Mouse (Mus musculus) forebrain, embryonic 15.5 days (tissue): ENCODE measurements around the gene Gfra1. TPM values are rescaled to one million over a fixed set of nuclear protein-coding genes. Genes with fewer than 3 reads are reported as not detected.

Experiments used
- ATAC-seq: fragments of 200-750 bp; cut with Nextera tagmentation; replicated peaks from 2 replicates; pipeline ENCODE4 v1.8.0; 2017; ENCODE audit warnings: mild to moderate bottlenecking, moderate TSS enrichment, moderate library complexity
- H3K27ac ChIP-seq: fragments of 300-500 bp; sonication (generic); replicated peaks from 2 replicates; pipeline ENCODE4 v1.5.1; 2015; ENCODE audit warnings: mild to moderate bottlenecking, inconsistent platforms
- H3K27me3 ChIP-seq: fragments of 300-500 bp; sonication (generic); 2 replicates; pipeline ENCODE4 v1.6.1; 2015; ENCODE audit warnings: inconsistent platforms
- H3K36me3 ChIP-seq: fragments of 300-500 bp; sonication (generic); 2 replicates; pipeline ENCODE4 v1.6.1; 2015; ENCODE audit warnings: mild to moderate bottlenecking, inconsistent platforms
- H3K4me1 ChIP-seq: fragments of 300-500 bp; sonication (generic); 2 replicates; pipeline ENCODE4 v1.6.1; 2015; ENCODE audit warnings: inconsistent platforms
- H3K4me2 ChIP-seq: fragments of 300-500 bp; sonication (generic); replicated peaks from 2 replicates; pipeline ENCODE4 v1.6.1; 2015; ENCODE audit warnings: mild to moderate bottlenecking, inconsistent platforms
- H3K4me3 ChIP-seq: fragments of 300-500 bp; sonication (generic); 2 replicates; pipeline ENCODE4 v1.5.1; 2015; ENCODE audit warnings: mild to moderate bottlenecking, inconsistent platforms
- H3K9ac ChIP-seq: fragments of 300-500 bp; sonication (generic); replicated peaks from 2 replicates; pipeline ENCODE4 v1.6.1; 2015; ENCODE audit warnings: mild to moderate bottlenecking, inconsistent platforms
- H3K9me3 ChIP-seq: fragments of 300-500 bp; sonication (generic); 2 replicates; pipeline ENCODE4 v1.6.1; 2016; ENCODE audit warnings: inconsistent platforms
- WGBS: fragments of 180-500 bp; shearing (Covaris S2); methylation state at CpG from one replicate; pipeline ENCODE4 v1.1.7; 2015; ENCODE audit warnings: mixed read lengths; 5-methylcytosine and 5-hydroxymethylcytosine counted together
- polyA plus RNA-seq: library from polyadenylated mRNA; unstranded; fragments of >200 nt; fragmentation: Nextera tagmentation; extraction: Ambion mirVana; gene quantifications from 2 replicates; pipeline ENCODE4 v1.2.1, GENCODE M21; 2015

The Gfra1 gene
- polyA plus RNA-seq, 1 experiment from 2014 or later, result 12.1 TPM

GRCm38 (mm10) chr19:58413290-58413689 is 42.4 kb downstream of the Gfra1 start:
- Histone ChIP-seq H3K9ac (no peak overlapping the region), H3K9me3 (no peaks in the 10 kb centered on the region), H3K4me2 (no peak overlapping the region), H3K4me1 (peaks cover 3% of the 10 kb centered on the region; the same call in 1 of the 2 replicates), H3K36me3 (no peaks in the 10 kb centered on the region), H3K4me3 (no peak overlapping the region), H3K27ac (no peak overlapping the region), H3K27me3 (no peaks in the 10 kb centered on the region)
- WGBS, result 34% methylated on average over 8 of the region's 8 CpGs
- ATAC-seq, result no peak

- H3K4me1 ChIP-seq, result peaks cover 3% of the 10 kb centered on the region; the same call in 1 of the 2 replicates
- H3K4me2 ChIP-seq, result no peak overlapping the region
- no peaks in the 10 kb centered on the region for H3K9me3 ChIP-seq
- no peak overlapping the region for H3K27ac ChIP-seq
- no peak for ATAC-seq
- no peaks in the 10 kb centered on the region for H3K36me3 ChIP-seq
- no peak overlapping the region for H3K9ac ChIP-seq
- no peaks in the 10 kb centered on the region for H3K27me3 ChIP-seq
- WGBS, result 78% methylated on average over 2 of the region's 3 CpGs
- H3K4me3 ChIP-seq, result no peak overlapping the region
These were observed 42.9 kb downstream of the Gfra1 start for GRCm38 (mm10) chr19:58412811-58413210.

GRCm38 (mm10) chr19:58406726-58407125 is 49.0 kb downstream of the Gfra1 start:
- Histone ChIP-seq H3K27me3 (no peaks in the 10 kb centered on the region), H3K9me3 (no peaks in the 10 kb centered on the region), H3K4me1 (no peaks in the 10 kb centered on the region), H3K27ac (no peak overlapping the region), H3K36me3 (no peaks in the 10 kb centered on the region), H3K9ac (no peak overlapping the region), H3K4me2 (no peak overlapping the region), H3K4me3 (no peak overlapping the region)
- ATAC-seq, result no peak

GRCm38 (mm10) chr19:58400224-58400623 is 55.5 kb downstream of the Gfra1 start:
- no peak overlapping the region for H3K9ac ChIP-seq
- H3K36me3 ChIP-seq, result no peaks in the 10 kb centered on the region
- no peaks in the 10 kb centered on the region for H3K27me3 ChIP-seq
- ATAC-seq, result no peak
- no peak overlapping the region for H3K4me2 ChIP-seq
- H3K27ac ChIP-seq, result no peak overlapping the region
- H3K4me3 ChIP-seq, result no peak overlapping the region
- H3K4me1 ChIP-seq, result peaks cover 4% of the 10 kb centered on the region; the same call in 1 of the 2 replicates
- no peaks in the 10 kb centered on the region for H3K9me3 ChIP-seq
- WGBS, result 79% methylated on average over 3 of the region's 3 CpGs

- Histone ChIP-seq H3K4me3 (no peak overlapping the region), H3K27ac (no peak overlapping the region), H3K36me3 (no peaks in the 10 kb centered on the region), H3K4me1 (peaks cover 4% of the 10 kb centered on the region; the same call in 1 of the 2 replicates), H3K9ac (no peak overlapping the region), H3K9me3 (no peaks in the 10 kb centered on the region), H3K27me3 (no peaks in the 10 kb centered on the region), H3K4me2 (no peak overlapping the region)
- no peak for ATAC-seq
- 82% methylated on average over 6 of the region's 6 CpGs for WGBS
These were observed 56.5 kb downstream of the Gfra1 start for GRCm38 (mm10) chr19:58399166-58399565.

GRCm38 (mm10) chr19:58396604-58396984 is 59.1 kb downstream of the Gfra1 start:
- H3K4me3 ChIP-seq, result no peak overlapping the region
- no peak overlapping the region for H3K27ac ChIP-seq
- no peak for ATAC-seq

GRCm38 (mm10) chr19:58395785-58396603 is 59.7 kb downstream of the Gfra1 start:
- H3K9me3 ChIP-seq, result no peaks in the 10 kb centered on the region
- no peak overlapping the region for H3K9ac ChIP-seq
- H3K27me3 ChIP-seq, result no peaks in the 10 kb centered on the region
- 60% methylated on average over 16 of the region's 16 CpGs for WGBS
- H3K36me3 ChIP-seq, result no peaks in the 10 kb centered on the region
- H3K4me1 ChIP-seq, result peaks cover 4% of the 10 kb centered on the region; the same call in 1 of the 2 replicates
- no peak for ATAC-seq
- H3K4me3 ChIP-seq, result no peak overlapping the region
- no peak overlapping the region for H3K27ac ChIP-seq
- H3K4me2 ChIP-seq, result no peak overlapping the region

More at GRCm38 (mm10) chr19:58396604-58396984, 59.1 kb downstream of the Gfra1 start:
- 72% methylated on average over 4 of the region's 4 CpGs for WGBS
- no peak overlapping the region for H3K4me2 ChIP-seq
- no peak overlapping the region for H3K9ac ChIP-seq
- H3K36me3 ChIP-seq, result no peaks in the 10 kb centered on the region
- no peaks in the 10 kb centered on the region for H3K27me3 ChIP-seq
- H3K4me1 ChIP-seq, result peaks cover 4% of the 10 kb centered on the region; the same call in 1 of the 2 replicates
- no peaks in the 10 kb centered on the region for H3K9me3 ChIP-seq

- Histone ChIP-seq H3K4me1 (peaks cover 4% of the 10 kb centered on the region; the same call in 1 of the 2 replicates), H3K36me3 (no peaks in the 10 kb centered on the region), H3K9ac (no peak overlapping the region), H3K4me3 (no peak overlapping the region), H3K9me3 (no peaks in the 10 kb centered on the region), H3K27ac (no peak overlapping the region), H3K27me3 (no peaks in the 10 kb centered on the region), H3K4me2 (no peak overlapping the region)
- no peak for ATAC-seq
- 90% methylated on average over 7 of the region's 7 CpGs for WGBS
These were observed 62.6 kb downstream of the Gfra1 start for GRCm38 (mm10) chr19:58393121-58393520.

GRCm38 (mm10) chr19:58391796-58392195 is 63.9 kb downstream of the Gfra1 start:
- WGBS, result 87% methylated on average over 5 of the region's 5 CpGs
- H3K27ac ChIP-seq, result no peak overlapping the region

GRCm38 (mm10) chr19:58389466-58389865 is 66.2 kb downstream of the Gfra1 start:
- no peaks in the 10 kb centered on the region for H3K36me3 ChIP-seq
- no peaks in the 10 kb centered on the region for H3K27me3 ChIP-seq
- no peak overlapping the region for H3K27ac ChIP-seq
- ATAC-seq, result no peak
- no peaks in the 10 kb centered on the region for H3K4me1 ChIP-seq
- H3K4me3 ChIP-seq, result no peak overlapping the region
- no peak overlapping the region for H3K9ac ChIP-seq
- WGBS, result 95% methylated on average over 8 of the region's 8 CpGs
- no peak overlapping the region for H3K4me2 ChIP-seq
- no peaks in the 10 kb centered on the region for H3K9me3 ChIP-seq

More at GRCm38 (mm10) chr19:58391796-58392195, 63.9 kb downstream of the Gfra1 start:
- Histone ChIP-seq H3K9ac (no peak overlapping the region), H3K36me3 (no peaks in the 10 kb centered on the region), H3K4me1 (peaks cover 4% of the 10 kb centered on the region; the same call in 1 of the 2 replicates), H3K4me3 (no peak overlapping the region), H3K27me3 (no peaks in the 10 kb centered on the region), H3K9me3 (no peaks in the 10 kb centered on the region), H3K4me2 (no peak overlapping the region)
- no peak for ATAC-seq

- 39% methylated on average over 18 of the region's 18 CpGs for WGBS
These were observed 66.8 kb downstream of the Gfra1 start for GRCm38 (mm10) chr19:58388851-58389447.

GRCm38 (mm10) chr19:58383273-58383672 is 72.4 kb downstream of the Gfra1 start:
- H3K27ac ChIP-seq, result no peak overlapping the region
- WGBS, result 69% methylated on average over 3 of the region's 3 CpGs
- no peaks in the 10 kb centered on the region for H3K27me3 ChIP-seq
- ATAC-seq, result no peak
- H3K36me3 ChIP-seq, result no peaks in the 10 kb centered on the region
- H3K4me3 ChIP-seq, result no peak overlapping the region
- no peaks in the 10 kb centered on the region for H3K9me3 ChIP-seq
- no peaks in the 10 kb centered on the region for H3K4me1 ChIP-seq
- H3K9ac ChIP-seq, result no peak overlapping the region
- no peak overlapping the region for H3K4me2 ChIP-seq

More at GRCm38 (mm10) chr19:58388851-58389447, 66.8 kb downstream of the Gfra1 start:
- H3K27ac ChIP-seq, result no peak overlapping the region
- no peak overlapping the region for H3K4me3 ChIP-seq
- ATAC-seq, result no peak
- H3K4me1 ChIP-seq, result no peaks in the 10 kb centered on the region
- H3K9ac ChIP-seq, result no peak overlapping the region
- no peaks in the 10 kb centered on the region for H3K36me3 ChIP-seq
- no peak overlapping the region for H3K4me2 ChIP-seq
- no peaks in the 10 kb centered on the region for H3K27me3 ChIP-seq
- H3K9me3 ChIP-seq, result no peaks in the 10 kb centered on the region
